Mouse (Mus musculus) intestine, embryonic 14.5 days (tissue): ENCODE data around the gene Gucy2e. TPM values are rescaled to one million over a fixed set of nuclear protein-coding genes. Genes with fewer than 3 reads are reported as not detected.

Experiments
- ATAC-seq: fragments of 200-750 bp; cut with Nextera tagmentation; replicated peaks from 2 replicates; pipeline ENCODE4 v1.8.0; 2017; ENCODE audit warnings: low read depth, moderate number of reproducible peaks, moderate TSS enrichment, moderate library complexity; ENCODE audit not compliant: low FRiP score, low TSS enrichment
- DNase-seq: peaks from one replicate; pipeline ENCODE4 v3.0.0-alpha.2; 2018; ENCODE audit warnings: low spot score
- H3K27ac ChIP-seq: fragments of 300-500 bp; sonication (generic); 2 replicates; pipeline ENCODE4 v1.5.1; 2014; ENCODE audit warnings: low read depth, mild to moderate bottlenecking, control low read depth
- H3K27me3 ChIP-seq: fragments of 300-500 bp; sonication (generic); replicated peaks from 2 replicates; pipeline ENCODE4 v1.6.1; 2014; ENCODE audit warnings: low read length, control low read depth; ENCODE audit not compliant: control insufficient read depth, insufficient read depth
- H3K36me3 ChIP-seq: fragments of 300-500 bp; sonication (generic); 2 replicates; pipeline ENCODE4 v1.6.1; 2014; ENCODE audit warnings: low read length, control low read depth; ENCODE audit not compliant: control insufficient read depth, insufficient read depth
- H3K4me1 ChIP-seq: fragments of 300-500 bp; sonication (generic); replicated peaks from 2 replicates; pipeline ENCODE4 v1.6.1; 2014; ENCODE audit warnings: low read length, control low read depth, mixed read lengths; ENCODE audit not compliant: control insufficient read depth, insufficient read depth
- H3K4me2 ChIP-seq: fragments of 300-500 bp; sonication (generic); 2 replicates; pipeline ENCODE4 v1.6.1; 2014; ENCODE audit warnings: low read length
- H3K4me3 ChIP-seq: fragments of 300-500 bp; sonication (generic); 2 replicates; pipeline ENCODE4 v1.5.1; 2014; ENCODE audit warnings: low read depth, low read length, control low read depth, mixed read lengths
- H3K9ac ChIP-seq: fragments of 300-500 bp; sonication (generic); 2 replicates; pipeline ENCODE4 v1.6.1; 2014; ENCODE audit warnings: mild to moderate bottlenecking, low read length
- H3K9me3 ChIP-seq: fragments of 300-500 bp; sonication (generic); 2 replicates; pipeline ENCODE4 v1.6.1; 2016; ENCODE audit warnings: low read length, control low read depth; ENCODE audit not compliant: control insufficient read depth
- WGBS: fragments of 180-500 bp; shearing (Covaris S2); extraction: QIAGEN DNeasy Blood & Tissue Kit; methylation state at CpG from one replicate; pipeline ENCODE4 v1.1.7; 2014; 5-methylcytosine and 5-hydroxymethylcytosine counted together
- polyA plus RNA-seq: library from polyadenylated mRNA; unstranded; fragments of >200 nt; fragmentation: Nextera tagmentation; extraction: Ambion mirVana; gene quantifications from 2 replicates; pipeline ENCODE4 v1.2.1, GENCODE M21; 2014

Gene Gucy2e
- polyA plus RNA-seq, 1 experiment from 2014 or later, result 0.01 TPM

- Histone ChIP-seq H3K27me3 (peaks cover 8% of the 10 kb centered on the region; the same call in 1 of the 2 replicates), H3K4me3 (no peak overlapping the region), H3K4me1 (peaks cover 4% of the 10 kb centered on the region), H3K36me3 (no peaks in the 10 kb centered on the region), H3K4me2 (no peak overlapping the region), H3K9me3 (no peaks in the 10 kb centered on the region), H3K9ac (no peak overlapping the region), H3K27ac (no peak overlapping the region)
- no peak for DNase-seq
- no peak for ATAC-seq
- 73% methylated on average over 4 of the region's 4 CpGs for WGBS
These were observed 6.4 kb downstream of the Gucy2e start for GRCm38 (mm10) chr11:69230420-69230819.

DNA sequence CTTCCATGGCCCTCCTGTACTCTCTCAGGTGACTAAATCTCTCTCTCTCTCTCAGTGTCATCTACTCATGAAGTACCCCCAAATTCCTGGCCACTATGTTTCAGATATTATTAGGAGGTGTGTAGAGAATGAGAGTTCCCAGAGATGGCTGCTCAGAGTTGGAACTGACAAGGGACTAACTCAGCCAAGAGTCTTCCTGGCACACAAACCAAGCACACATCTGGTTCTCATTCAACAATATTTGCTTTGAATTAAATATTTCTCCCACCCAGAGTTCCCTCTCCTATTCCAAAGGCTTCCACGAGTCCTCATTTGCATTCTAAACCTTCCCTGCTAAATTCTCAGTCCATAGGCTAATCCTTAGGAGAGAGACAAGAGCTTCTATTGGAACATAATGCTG lies 11.1 kb downstream of the Gucy2e start:
- H3K36me3 ChIP-seq, result no peaks in the 10 kb centered on the region
- H3K9me3 ChIP-seq, result no peaks in the 10 kb centered on the region
- no peak overlapping the region for H3K4me2 ChIP-seq
- H3K4me1 ChIP-seq, result no peaks in the 10 kb centered on the region
- no peak overlapping the region for H3K4me3 ChIP-seq
- 0 out of 2 replicates have a peak, but pooled peaks cover 7% of the 10 kb centered on the region for H3K27me3 ChIP-seq
- H3K27ac ChIP-seq, result no peak overlapping the region
- 84% methylated on average over 1 of the region's 1 CpGs for WGBS
- no peak for ATAC-seq
- no peak for DNase-seq
- H3K9ac ChIP-seq, result no peak overlapping the region

DNA sequence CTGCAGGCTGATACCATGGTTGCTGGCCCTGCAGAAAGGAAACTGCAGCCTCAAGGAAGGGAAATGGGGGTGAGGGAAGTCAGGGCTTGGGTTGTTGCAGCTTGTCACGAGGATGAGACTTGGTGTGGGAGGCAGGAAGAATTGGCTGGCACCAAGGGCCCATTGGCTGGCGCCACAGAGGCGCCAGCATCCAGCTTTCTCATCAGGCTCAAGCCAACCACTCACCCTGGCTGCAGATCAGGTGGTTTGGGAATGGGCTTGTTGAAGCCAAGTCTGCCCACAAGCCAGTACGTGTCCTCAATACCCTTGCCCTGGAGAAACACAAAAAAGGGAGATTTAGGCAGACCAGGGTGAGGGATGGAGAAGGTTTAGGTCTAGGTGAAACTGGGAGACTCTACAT lies 13.7 kb downstream of the Gucy2e start:
- no peak overlapping the region for H3K9ac ChIP-seq
- ATAC-seq (no peak), DNase-seq (no peak)
- no peaks in the 10 kb centered on the region for H3K36me3 ChIP-seq
- H3K4me2 ChIP-seq, result no peak overlapping the region
- 82% methylated on average over 4 of the region's 4 CpGs for WGBS
- no peaks in the 10 kb centered on the region for H3K9me3 ChIP-seq
- H3K27me3 ChIP-seq, result 0 out of 2 replicates have a peak, but pooled peaks cover 7% of the 10 kb centered on the region
- no peak overlapping the region for H3K27ac ChIP-seq
- no peaks in the 10 kb centered on the region for H3K4me1 ChIP-seq
- no peak overlapping the region for H3K4me3 ChIP-seq

DNA sequence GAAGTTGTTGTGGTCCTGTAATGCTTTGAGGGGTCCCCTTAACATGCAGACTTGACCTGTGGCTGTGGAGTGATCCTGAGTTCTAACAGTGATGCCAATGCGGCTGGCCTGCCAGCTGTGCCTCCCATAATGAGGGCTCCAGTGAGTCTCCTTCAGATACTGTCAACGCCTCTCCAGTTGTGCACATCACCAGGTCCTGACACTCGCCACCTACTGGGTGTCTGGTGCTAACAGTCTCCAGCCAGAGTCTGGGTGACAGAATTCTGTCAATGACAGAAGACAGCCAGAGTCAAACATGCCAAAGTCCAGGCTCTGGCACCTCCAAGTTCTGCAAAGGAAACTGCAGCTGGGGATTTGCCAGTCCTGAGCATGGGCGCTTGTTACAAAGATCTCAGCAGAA lies 15.8 kb downstream of the Gucy2e start:
- H3K4me2 ChIP-seq, result no peak overlapping the region
- ATAC-seq (no peak), DNase-seq (no peak)
- H3K9ac ChIP-seq, result no peak overlapping the region
- WGBS, result 69% methylated on average over 4 of the region's 4 CpGs
- no peaks in the 10 kb centered on the region for H3K4me1 ChIP-seq
- H3K27me3 ChIP-seq, result no peaks in the 10 kb centered on the region
- H3K27ac ChIP-seq, result no peak overlapping the region
- no peak overlapping the region for H3K4me3 ChIP-seq
- no peaks in the 10 kb centered on the region for H3K36me3 ChIP-seq
- no peaks in the 10 kb centered on the region for H3K9me3 ChIP-seq

DNA sequence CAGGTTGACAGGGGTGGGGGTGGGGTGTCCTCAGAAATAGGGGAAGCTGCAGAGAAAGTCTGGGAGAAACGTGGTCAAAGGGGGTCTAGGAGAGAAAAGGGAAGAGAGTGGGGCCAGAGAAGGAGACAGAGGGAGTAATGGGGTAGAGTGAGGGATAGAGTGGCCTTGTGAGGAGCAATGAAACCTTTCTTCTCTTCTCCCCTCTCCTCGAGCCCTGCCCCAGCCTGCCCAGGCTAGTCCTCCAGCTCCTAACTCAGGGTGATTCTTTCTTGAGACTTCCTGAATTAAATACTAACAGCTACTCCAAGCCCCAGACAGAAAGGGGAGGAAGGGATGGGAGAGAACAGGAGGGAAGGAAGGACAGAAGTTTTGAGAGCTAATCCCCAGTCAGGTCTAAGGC lies 18.2 kb downstream of the Gucy2e start:
- no peak overlapping the region for H3K9ac ChIP-seq
- no peak overlapping the region for H3K4me2 ChIP-seq
- WGBS, result 33% methylated on average over 2 of the region's 2 CpGs
- H3K27ac ChIP-seq, result no peak overlapping the region
- no peaks in the 10 kb centered on the region for H3K36me3 ChIP-seq
- no peaks in the 10 kb centered on the region for H3K4me1 ChIP-seq
- DNase-seq (no peak), ATAC-seq (no peak)
- no peaks in the 10 kb centered on the region for H3K9me3 ChIP-seq
- H3K27me3 ChIP-seq, result no peaks in the 10 kb centered on the region
- H3K4me3 ChIP-seq, result no peak overlapping the region

DNA sequence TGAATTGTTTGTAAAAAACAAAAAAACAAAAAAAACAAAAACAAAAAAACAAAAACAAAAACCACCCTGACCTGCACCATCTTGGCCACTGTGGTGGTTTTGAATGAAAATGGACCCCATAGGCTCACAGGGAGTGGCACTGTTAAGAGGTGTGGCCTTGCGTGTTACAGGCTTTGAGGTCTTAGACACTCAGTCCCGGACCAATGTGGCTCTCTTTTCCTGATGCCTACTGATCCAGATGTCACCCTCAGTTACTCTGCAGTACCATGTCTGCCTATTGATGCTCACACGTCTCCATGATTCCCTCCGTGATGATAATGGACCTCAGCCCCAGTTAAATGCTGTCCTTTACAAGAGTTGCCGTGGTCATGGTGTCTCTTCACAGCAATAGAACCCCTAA lies 19.4 kb downstream of the Gucy2e start:
- no peaks in the 10 kb centered on the region for H3K27me3 ChIP-seq
- ATAC-seq (no peak), DNase-seq (no peak)
- H3K9ac ChIP-seq, result no peak overlapping the region
- H3K27ac ChIP-seq, result no peak overlapping the region
- no peaks in the 10 kb centered on the region for H3K9me3 ChIP-seq
- WGBS, result 83% methylated on average over 5 of the region's 5 CpGs
- H3K4me3 ChIP-seq, result no peak overlapping the region
- H3K4me1 ChIP-seq, result no peaks in the 10 kb centered on the region
- no peaks in the 10 kb centered on the region for H3K36me3 ChIP-seq
- H3K4me2 ChIP-seq, result no peak overlapping the region

DNA sequence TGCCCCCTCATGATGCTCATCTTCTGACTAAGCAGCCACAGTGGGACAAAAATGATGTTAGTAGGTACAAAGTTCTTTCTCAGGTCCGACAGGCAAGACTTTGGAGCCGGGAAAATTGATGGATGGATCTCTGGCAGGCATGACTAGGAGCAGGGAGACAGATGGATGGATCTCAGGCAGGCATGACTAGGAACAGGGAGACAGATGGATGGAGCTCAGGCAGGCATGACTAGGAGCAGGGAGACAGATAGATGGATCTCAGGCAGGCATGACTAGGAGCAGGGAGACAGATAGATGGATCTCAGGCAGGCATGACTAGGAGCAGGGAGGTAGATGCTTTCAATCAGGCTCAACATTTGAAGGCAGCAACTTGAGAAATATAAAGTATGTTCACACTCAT lies 25.4 kb downstream of the Gucy2e start:
- Histone ChIP-seq H3K36me3 (no peaks in the 10 kb centered on the region), H3K4me1 (no peaks in the 10 kb centered on the region), H3K4me2 (no peak overlapping the region), H3K9ac (no peak overlapping the region), H3K9me3 (no peaks in the 10 kb centered on the region), H3K27ac (no peak overlapping the region), H3K27me3 (no peaks in the 10 kb centered on the region), H3K4me3 (no peak overlapping the region)
- no peak for ATAC-seq
- no peak for DNase-seq
- WGBS, result 24% methylated on average over 2 of the region's 2 CpGs

GRCm38 (mm10) chr11:69202469-69203230 lies 34.2 kb downstream of the Gucy2e start:
- Histone ChIP-seq H3K27me3 (peaks cover 11% of the 10 kb centered on the region), H3K9me3 (no peaks in the 10 kb centered on the region), H3K4me2 (no peak overlapping the region), H3K36me3 (no peaks in the 10 kb centered on the region), H3K27ac (no peak overlapping the region), H3K4me1 (no peaks in the 10 kb centered on the region), H3K4me3 (no peak overlapping the region), H3K9ac (no peak overlapping the region)
- ATAC-seq (no peak), DNase-seq (no peak)
- 85% methylated on average over 13 of the region's 13 CpGs for WGBS

DNA sequence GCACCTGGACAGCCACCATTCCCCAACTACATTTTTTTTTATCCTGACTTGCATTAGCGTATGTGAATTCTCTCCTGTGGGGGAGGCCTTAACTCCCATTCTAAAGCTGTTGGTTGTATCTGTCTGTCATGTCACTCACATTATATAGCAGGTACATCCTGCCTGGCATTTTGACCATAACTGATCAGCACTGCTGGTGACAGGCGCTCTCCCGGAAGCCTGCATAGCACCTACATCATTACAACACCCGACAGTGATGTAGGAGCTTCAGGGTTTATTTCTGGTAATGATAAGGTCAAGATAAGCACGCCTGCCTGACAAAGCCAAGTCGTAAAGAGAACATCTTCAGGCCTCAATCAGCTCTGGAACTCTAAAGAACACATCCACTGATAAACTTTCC lies 36.6 kb downstream of the Gucy2e start:
- no peaks in the 10 kb centered on the region for H3K36me3 ChIP-seq
- no peak overlapping the region for H3K4me2 ChIP-seq
- no peaks in the 10 kb centered on the region for H3K9me3 ChIP-seq
- 42% methylated on average over 6 of the region's 6 CpGs for WGBS
- no peak overlapping the region for H3K9ac ChIP-seq
- H3K27ac ChIP-seq, result no peak overlapping the region
- H3K4me1 ChIP-seq, result no peaks in the 10 kb centered on the region
- ATAC-seq, result no peak
- no peak for DNase-seq
- H3K27me3 ChIP-seq, result peaks cover 30% of the 10 kb centered on the region
- no peak overlapping the region for H3K4me3 ChIP-seq
